Mouse (Mus musculus) frontal cortex, postnatal 25 days (tissue): ENCODE measurements at regions not wholly inside any gene's neighbourhood (a gene's known extent, or its start where the extent isn't known, plus 50 kb on each side); places are given as distances from the start of the nearest gene placed in this dataset.
A peak's percentile ranks its signal among the peaks of the same experiment; 100 is the strongest.

Experiments used
- DNase-seq, 2 experiments: peaks; one replicate each; pipeline ENCODE4 v3.0.0; 2022; ENCODE audit warnings: low spot score in 2 of 2

GRCm38 (mm10) chr1:184297001-184297740, 263.1 kb upstream of the 1700056E22Rik start:
- DNase-seq, result no peak

DNA sequence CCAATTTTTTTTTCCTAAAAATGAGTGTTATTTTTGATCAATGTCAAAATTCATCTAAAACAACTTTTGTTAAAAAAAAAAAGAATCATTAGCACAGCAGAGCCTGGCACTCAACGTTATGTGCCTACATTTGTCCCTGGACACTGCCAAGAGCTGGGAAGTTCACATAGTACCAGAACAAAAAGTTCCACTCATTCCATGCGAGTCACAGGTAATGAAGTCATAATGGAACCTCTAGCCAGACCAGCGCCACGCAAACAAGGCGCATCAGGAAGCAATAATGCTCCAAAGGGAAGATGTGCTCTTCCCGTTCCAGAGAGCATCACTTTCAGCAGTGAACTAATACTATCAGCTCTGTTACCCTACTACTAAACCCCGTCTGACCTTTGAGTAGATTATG, 257.0 kb upstream of the 1700056E22Rik start:
- no peak for DNase-seq

GRCm38 (mm10) chr1:184289733-184290416, 255.8 kb upstream of the 1700056E22Rik start:
- no peak for DNase-seq

DNA sequence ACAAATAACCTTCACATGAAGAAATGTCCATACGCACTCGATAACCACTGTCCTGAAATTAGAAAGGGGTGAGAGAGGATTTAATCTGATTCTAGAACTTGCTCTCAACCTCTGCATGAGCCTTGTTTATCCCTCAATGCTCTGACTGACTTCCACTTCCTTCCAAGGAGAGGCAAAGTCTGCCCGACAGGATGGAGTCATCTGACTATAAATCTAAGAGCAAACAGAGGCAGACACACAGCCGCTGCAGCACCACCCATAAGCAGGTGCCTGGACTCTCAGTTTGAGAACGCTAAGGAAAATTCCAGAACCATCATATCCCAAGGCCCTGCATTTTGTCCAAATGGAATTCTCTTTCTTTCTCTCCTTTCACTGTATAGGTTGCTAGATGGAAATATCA, 247.7 kb upstream of the 1700056E22Rik start:
- no peak for DNase-seq

DNA sequence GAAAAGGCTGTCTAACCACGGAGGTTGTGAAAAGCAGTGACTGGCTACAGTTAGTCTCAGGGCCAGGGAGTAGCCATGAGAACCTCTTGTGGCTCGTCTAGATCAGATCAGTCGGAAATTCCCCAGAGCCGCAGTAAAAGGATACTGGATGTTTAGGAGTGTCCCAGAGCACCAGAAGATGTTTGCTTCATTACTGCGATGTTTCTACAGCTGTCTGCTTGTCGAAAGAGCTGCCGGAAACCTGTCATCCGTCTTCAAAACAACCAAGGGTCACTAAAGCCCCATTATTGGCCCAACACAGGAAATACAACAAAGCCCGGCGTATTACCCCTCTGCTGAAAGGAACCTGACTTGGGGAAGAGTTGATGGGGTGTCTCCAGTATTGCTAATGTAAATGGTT, 245.2 kb upstream of the 1700056E22Rik start:
- DNase-seq, result no peak

DNA sequence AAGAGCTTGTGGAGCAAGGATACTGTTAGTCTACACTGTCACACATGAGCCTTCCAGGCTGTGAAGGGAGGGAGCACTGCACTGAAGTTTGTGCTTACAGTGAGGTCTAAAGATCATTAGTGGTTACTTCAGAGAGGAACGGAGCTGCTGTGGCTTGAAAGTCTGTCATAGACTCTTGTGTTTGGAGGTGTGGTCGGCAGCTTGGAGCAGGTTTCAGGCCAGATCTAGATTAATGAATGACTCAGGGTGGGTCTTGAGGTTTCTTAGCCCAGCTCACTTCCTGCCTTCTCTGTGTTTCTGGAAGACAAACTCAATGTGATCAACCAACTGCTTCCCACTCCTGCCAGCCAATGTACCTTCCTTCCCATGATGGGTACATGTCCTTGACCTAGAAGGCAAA, 242.9 kb upstream of the 1700056E22Rik start:
- DNase-seq, result no peak

- no peak for DNase-seq
Observed at GRCm38 (mm10) chr1:184275877-184276276, 241.8 kb upstream of the 1700056E22Rik start.

GRCm38 (mm10) chr1:184275396-184275795, 241.3 kb upstream of the 1700056E22Rik start:
- DNase-seq, result no peak

- DNase-seq, result no peak
Observed at GRCm38 (mm10) chr1:184274704-184275103, 240.6 kb upstream of the 1700056E22Rik start.

GRCm38 (mm10) chr1:184273722-184274121, 239.6 kb upstream of the 1700056E22Rik start:
- no peak for DNase-seq

- no peak for DNase-seq
Observed at GRCm38 (mm10) chr1:184271254-184271653, 237.2 kb upstream of the 1700056E22Rik start.

GRCm38 (mm10) chr1:184266051-184266450, 231.9 kb upstream of the 1700056E22Rik start:
- peak; percentile 29 to 31 for DNase-seq

GRCm38 (mm10) chr1:184262975-184263374, 228.9 kb upstream of the 1700056E22Rik start:
- DNase-seq, result no peak

DNA sequence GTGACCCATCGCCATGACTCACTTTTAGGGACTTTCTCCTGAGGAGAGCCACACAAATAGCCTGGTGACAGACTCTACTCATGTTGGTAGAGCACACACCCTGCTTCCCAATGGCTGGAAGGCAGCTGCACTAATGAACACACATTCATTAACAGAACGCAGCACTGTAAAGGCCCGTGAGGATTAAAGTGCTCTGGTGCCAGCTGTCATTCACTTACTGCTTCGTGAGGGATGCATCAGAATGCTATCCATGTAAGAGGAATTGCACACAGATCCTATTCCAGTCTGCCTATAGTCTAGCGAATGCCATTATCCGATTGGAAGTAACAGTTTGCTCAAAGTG, 227.3 kb upstream of the 1700056E22Rik start:
- DNase-seq, result no peak

GRCm38 (mm10) chr1:184260722-184261384, 226.8 kb upstream of the 1700056E22Rik start:
- no peak for DNase-seq

GRCm38 (mm10) chr1:184259853-184260252, 225.8 kb upstream of the 1700056E22Rik start:
- DNase-seq, result no peak

DNA sequence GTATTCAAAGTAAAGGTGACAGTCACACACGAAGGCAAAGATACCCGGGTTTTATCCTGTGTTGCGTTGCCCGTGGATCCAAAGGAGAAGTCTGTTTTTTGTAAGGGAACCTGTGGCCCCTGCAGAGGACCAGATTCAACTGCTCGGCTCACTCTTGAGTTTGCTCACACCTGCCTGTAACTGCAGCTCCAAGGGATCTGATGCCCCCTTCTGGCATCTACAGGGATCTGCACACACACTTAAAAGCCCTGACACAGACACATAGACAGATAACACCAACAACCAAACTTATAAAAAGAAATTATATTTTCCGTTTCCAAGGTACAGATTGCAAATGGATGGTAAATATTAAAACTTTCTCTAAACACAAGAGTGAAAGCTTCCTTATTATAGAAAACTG, 223.3 kb upstream of the 1700056E22Rik start:
- no peak for DNase-seq

GRCm38 (mm10) chr1:184254951-184255350, 220.8 kb upstream of the 1700056E22Rik start:
- no peak for DNase-seq

DNA sequence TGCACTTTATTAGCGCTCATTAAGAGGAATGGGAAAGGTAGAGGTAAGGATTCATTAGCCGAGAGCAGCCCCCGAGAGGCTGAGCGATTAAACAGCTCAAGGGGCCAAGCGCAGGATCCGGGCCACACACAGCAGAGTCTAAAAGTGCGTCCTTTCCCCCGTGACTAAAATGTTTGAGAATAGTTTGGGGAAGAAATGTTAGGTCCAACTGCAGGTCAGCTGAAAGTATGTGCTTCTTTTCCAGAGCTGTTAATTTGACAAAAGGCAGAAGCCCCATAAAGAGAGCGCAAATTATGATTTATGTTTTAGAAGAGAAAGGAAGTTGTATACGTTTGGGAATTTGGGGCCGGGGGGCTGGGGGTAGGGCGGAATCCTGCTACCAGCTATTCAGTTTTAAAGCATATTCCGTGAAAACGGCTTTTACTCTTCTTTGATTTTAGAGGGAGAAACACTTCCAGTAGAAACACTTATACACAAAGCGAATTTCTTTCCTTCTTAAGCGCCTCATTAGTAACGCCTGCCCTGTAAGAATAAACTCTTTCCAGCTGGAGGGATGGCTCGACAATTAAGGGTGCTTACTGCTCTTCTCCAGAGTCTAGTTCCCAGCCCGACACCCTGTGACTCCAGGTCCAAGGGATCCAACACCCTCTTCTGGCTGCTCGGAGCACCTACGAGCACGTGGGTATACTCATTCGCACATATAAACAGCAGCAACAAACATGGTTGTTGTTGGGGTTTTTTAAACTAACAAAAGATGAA, 210.8 kb upstream of the 1700056E22Rik start:
- DNase-seq, result no peak

DNA sequence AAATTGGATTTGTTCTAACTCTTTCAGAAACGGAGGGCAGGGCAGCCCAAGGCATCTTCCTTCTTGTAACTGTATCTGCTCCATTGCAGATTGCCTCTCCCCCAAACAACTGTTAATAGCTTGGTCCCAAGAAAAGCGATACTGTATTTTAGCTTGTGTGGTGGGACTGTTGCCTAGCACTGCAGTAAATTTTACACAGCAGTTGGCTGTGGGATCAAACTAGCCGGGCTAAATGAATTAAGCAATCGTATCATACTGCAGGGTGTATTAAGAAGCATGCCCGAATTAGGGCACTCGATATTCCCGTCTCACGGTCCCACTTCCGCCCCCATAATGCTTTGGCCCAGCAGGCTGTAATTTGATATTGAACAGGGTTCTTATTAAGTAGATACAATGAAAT, 210.2 kb upstream of the 1700056E22Rik start:
- no peak for DNase-seq

- DNase-seq, result no peak
Observed at GRCm38 (mm10) chr1:184241846-184242245, 207.7 kb upstream of the 1700056E22Rik start.
